Mouse (Mus musculus): ENCODE measurements around the gene Slc22a3.

GRCm38 (mm10) chr17:12419491-12420079 is 87.9 kb downstream of the Slc22a3 start:
- TF ChIP-seq POLR2A (IDR thresholded peaks at IDR 0.05; ENCODE audit: control insufficient read depth, extremely low read depth, insufficient read depth, low read length, poor library complexity) (no peak), CTCF (IDR thresholded peaks at IDR 0.05; ENCODE audit: borderline replicate concordance, control insufficient read depth, extremely low read depth, insufficient read depth, low read length, poor library complexity) (no peak)
